Mouse (Mus musculus): ENCODE data around the gene Rbfox1.
A peak's percentile ranks its signal among the peaks of the same experiment; 100 is the strongest.

The Rbfox1 gene

DNA sequence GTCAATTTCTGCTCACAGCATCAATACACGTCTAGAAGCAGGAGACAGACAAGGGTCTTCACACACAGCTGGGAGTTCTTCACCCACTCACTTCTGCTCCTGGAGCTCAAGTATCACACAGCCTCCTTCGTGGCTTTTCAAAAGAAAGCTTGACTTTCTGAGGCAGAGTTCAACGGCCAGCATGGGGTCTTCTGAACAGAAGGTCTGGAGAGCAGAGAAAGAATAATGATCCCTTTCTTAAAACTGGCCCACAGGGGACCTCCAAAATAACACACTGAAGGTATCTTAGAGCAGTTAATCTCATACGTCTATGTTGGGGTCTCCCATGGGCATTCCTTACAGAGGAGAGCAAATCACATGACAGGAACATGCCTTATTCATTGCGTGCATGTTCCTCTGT lies 1034.5 kb downstream of the Rbfox1 start:
- no peak for DNase-seq (ENCODE audit: low spot score)

DNA sequence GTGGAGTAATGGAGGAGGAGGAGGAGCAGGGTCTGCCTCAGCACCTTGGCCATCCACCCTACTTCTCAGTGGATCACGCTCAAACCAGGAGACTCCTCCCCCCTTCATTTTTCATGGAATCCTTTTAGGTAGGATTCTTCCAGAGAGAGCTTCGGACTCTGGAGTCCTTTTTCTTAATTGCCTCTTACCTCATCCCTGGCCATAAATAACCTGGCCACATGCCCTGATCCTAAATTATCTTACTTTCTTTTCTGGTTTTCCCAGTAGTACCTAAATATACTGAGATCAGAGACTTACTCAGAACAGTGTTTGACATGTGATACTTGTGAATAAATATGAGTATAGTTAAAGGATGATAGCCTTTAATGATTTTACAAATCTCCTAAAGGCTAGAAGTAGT lies 1042.5 kb downstream of the Rbfox1 start:
- DNase-seq (ENCODE audit: low spot score): no peak

DNA sequence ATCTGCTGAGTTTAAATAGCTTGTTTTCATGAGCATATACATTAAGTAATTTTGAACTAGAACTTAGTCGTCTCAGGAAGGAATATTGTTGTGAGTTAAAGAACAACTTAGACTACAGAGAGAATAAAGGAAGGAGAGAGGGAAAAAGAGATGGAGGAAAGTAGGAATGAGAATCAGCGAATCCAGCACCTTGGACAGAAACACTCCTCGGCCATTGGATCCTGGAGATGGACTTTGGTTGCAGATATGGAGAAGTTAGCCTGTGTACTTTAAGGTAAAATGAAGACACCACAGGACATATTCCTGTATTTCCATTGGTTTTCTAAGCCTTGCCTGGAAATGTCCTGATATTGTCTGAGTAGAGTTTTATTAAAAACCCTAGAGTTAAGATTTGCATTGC lies 1045.6 kb downstream of the Rbfox1 start:
- DNase-seq (ENCODE audit: low spot score): no peak

DNA sequence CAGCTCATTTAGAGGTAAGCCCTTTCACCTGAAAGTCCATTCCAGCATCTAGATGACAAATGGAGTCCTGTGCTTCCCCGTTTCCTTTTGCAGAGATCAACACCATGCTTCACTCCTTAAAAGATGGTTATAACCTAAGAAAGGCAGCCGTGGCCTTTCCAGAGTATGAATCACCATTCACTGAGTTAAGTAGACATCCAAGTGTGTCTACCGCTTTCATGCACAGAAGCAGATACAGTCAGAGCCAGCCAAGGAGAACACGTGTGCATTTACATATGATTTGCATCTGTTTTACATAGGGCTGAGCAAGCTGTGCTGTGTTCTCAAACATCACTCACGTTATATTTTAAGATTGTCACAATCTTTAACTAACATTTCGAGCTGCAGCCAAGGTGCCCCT lies 1061.0 kb downstream of the Rbfox1 start:
- peak; percentile 53 for DNase-seq (ENCODE audit: low spot score)

DNA sequence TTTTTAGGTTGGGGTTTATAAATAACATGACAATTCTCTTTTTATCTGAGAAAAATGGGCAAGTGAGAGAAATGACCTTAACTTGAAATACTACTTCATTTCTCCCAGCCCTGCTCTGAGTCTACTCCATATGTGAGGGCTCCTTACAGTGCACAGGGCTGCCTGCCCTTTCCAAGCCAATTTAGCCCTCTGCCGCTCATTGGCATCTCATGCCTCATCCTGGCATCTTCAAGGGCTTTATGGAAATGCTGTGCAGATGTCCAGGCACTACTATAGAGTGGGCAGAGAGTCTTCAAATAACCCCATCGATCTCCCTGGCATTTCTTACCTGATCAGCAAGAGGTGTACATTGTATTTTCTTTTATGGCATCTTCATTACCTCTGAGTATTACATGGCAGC lies 1064.5 kb downstream of the Rbfox1 start:
- no peak for DNase-seq (ENCODE audit: low spot score)

DNA sequence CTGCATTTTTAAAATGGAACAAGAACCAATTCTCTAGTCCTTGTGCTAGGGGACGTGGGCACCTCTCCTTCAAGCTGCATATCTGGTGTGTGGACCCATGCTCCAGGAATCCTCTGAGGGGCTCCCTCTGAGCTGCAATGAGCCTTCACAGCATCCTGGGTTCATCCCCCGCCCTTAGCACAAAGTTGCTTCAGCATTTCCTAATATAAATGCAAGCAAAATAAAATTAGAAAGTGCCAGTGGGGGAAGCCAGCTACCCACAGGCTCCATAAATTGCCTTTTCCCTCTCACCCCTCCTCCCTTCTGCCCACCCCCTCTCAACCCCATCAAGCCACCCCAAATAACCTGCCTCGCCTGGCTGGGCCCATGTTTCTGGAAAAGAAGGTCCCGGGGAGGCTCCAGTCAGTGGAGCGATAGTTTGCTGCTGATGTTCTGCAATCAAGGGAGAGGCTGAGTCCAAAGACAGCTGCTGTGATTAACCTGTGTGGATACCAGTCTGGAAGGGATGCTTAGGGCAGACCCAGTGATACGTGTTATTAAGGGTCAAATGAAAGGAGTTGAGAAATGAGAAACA lies 1070.0 kb downstream of the Rbfox1 start:
- DNase-seq (ENCODE audit: low spot score): peak; percentile 12

DNA sequence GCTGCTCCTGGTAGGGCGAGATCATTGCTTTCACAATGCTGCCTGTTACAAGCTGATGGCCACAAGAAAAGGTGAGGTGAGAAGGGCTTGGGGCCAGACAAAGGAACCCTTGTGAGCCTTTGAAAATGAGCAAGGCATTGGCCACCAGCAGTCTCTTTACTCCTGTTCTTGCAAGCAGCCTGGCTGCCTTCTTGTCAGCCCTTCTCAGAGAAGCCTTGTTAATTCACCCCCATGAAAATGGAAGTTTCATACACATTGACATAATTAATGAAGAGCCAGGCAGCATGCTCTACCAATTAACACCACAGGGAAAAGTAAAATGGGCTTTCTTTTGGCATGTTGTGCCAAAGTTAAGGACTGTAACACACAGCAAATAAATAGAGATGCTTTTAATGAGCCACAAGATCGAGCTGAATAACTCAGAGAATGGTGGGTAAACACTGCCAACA lies 1076.8 kb downstream of the Rbfox1 start:
- DNase-seq (ENCODE audit: low spot score): no peak

DNA sequence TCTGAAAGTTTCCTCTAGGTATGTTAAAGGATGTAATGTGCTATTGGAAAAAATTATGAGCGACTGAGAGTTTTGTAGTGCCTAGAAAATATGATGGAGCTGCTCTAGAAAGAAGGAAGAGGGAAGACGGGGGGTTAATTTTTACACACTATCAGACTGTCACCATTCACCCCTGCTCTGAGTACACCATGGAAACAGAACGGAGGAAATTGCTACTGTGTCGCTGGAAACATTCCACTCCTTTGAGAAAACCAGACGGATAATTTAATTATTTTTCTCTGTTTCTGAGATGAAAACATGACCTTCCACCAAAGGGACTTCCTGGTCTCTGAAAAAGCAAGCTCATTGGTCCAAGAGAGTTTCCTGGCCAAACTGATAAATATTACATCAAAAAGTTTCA lies 1077.4 kb downstream of the Rbfox1 start:
- no peak for DNase-seq (ENCODE audit: low spot score)

DNA sequence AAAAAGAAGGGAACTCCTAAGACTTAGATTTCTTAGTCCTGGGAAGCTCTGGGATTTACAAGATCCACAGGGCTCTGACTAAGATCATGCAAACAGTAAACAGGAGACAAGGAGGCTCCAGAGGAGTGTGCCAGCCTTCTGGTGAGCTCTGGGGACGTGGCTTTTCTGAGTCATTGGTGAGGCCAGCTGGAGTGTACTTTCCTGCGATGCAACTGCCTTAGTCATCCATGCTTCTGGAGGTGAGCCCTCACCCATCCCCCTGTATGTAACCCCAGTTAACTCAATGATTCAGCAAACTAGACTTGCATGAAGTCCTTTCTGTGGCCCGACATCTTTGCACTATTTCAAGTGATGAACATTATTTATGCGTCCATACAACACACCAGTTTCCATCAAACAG lies 1078.4 kb downstream of the Rbfox1 start:
- DNase-seq (ENCODE audit: low spot score): no peak

GRCm38 (mm10) chr16:6964720-6965583 lies 1079.8 kb downstream of the Rbfox1 start:
- no peak for DNase-seq (ENCODE audit: low spot score)

DNA sequence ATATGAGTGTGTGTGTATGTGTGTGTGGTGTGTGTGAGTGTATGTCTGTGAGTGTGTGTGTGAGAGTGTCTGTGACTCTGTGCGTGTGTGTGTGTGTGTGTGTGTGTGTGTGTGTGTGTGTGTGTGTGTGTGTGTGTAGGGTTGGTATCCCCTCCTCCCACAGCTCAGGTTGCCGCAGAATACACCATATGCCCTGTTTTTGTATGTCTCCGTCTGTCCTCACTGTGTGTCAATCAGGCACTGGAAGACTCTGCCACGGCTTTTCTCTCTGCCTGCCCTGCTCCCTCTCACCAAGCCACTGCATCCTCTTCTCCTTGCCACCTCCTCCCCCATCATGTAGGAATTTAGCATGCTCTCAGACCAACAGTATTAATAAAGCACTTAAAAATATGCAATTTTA lies 1084.8 kb downstream of the Rbfox1 start:
- no peak for DNase-seq (ENCODE audit: low spot score)

GRCm38 (mm10) chr16:6976341-6976740 lies 1091.2 kb downstream of the Rbfox1 start:
- no peak for DNase-seq (ENCODE audit: low spot score)

- no peak for DNase-seq (ENCODE audit: low spot score)
These were observed 1098.8 kb downstream of the Rbfox1 start for GRCm38 (mm10) chr16:6983947-6984346.

DNA sequence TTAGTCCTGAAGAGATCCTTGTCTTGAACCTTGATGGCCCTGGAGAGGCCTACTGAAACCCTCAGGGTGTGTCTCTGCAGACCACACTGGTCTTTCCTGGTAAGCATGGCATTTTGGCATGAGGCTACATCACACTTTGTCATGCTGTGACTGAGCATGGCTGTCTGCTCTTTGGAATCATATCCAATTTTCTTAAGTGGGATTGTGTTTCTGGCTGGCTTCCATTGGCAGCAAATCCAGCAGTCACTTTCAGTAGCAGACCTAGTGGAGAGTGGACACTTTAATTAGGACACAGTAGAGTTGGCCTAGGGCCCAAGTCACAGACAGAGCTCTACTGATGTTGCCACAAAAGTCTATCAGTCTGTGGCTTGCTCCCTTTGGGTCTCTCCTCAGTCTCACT lies 1100.9 kb downstream of the Rbfox1 start:
- no peak for DNase-seq (ENCODE audit: low spot score)

DNA sequence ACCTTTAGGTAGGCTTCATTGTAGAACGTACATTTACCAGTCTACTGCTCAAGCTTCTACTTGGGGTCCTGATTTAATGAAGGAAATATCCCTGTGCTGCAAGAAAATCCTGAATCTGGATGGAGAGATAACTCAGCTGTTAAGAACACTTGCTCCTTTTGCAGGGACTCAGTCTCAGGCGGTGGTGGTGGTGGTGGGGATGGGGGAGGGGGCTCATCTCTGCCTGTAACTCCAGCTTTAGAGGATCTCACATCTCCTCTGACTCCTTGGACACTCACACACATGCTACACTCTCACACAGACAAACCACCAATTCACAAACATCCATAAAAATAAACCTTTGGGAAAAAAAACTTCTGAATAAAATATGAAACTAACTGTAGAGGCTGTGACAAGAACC lies 1101.3 kb downstream of the Rbfox1 start:
- DNase-seq (ENCODE audit: low spot score): no peak

GRCm38 (mm10) chr16:6992251-6992650 lies 1107.1 kb downstream of the Rbfox1 start:
- DNase-seq (ENCODE audit: low spot score): no peak

DNA sequence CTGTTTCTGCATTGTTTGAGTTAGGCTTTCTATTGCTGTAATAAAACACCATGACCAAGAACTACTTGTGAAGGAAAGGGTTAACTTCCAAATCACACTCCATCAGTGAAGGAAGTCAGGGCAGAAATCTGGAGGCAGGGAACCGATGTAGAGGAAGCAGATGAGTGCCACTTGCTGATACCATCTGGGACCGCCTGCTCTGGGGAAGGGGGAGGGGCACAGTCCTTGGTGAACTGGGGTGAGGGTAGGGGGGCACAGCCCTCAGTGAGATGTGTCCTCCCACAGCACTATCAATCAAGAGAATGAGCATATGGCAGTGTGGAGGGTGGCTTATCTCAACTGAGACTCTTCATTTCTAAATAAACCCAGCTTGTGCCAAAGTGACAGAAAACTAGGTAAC lies 1108.0 kb downstream of the Rbfox1 start:
- DNase-seq (ENCODE audit: low spot score): no peak

DNA sequence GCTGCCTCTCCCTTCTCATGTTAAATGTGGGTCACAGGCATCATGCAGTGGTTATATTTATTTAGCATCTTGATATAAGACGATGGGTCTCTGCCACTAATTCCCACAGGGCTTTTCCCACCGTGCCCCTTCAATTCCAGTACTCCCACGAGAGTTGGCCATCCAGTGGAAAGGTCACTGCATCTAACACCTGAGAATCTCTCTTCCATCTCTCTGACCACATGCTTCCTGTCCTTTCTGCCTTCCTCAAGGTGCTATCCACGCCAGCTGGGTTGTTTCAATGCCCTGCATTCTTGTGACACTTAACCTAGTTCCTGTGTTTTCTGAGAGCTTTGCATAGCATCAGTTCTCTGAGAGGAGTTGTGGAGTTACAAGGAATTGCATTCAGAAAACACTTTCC lies 1112.0 kb downstream of the Rbfox1 start:
- DNase-seq (ENCODE audit: low spot score): no peak

GRCm38 (mm10) chr16:6997834-6998233 lies 1112.7 kb downstream of the Rbfox1 start:
- no peak for DNase-seq (ENCODE audit: low spot score)

GRCm38 (mm10) chr16:7004565-7004964 lies 1119.4 kb downstream of the Rbfox1 start:
- no peak for DNase-seq (ENCODE audit: low spot score)

DNA sequence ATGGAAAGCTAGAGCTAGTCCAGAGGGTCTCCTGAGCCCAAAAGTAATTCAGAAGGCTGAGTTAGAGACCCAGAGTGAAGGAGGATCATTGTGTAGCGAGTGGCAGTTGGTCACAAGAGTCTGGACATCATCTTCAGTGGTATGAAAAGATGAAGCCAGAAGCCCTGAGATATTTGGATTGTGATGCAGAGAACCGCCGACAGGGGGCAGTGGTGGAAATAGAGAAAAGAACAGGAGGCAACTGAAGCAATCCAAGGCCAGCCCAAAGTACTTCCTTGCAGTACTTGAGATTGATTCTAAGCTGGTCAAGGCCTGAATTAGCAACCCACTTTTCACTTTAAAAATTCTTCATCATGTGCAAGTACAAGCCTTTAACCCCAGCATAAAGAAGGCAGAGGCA lies 1120.3 kb downstream of the Rbfox1 start:
- DNase-seq (ENCODE audit: low spot score): no peak

DNA sequence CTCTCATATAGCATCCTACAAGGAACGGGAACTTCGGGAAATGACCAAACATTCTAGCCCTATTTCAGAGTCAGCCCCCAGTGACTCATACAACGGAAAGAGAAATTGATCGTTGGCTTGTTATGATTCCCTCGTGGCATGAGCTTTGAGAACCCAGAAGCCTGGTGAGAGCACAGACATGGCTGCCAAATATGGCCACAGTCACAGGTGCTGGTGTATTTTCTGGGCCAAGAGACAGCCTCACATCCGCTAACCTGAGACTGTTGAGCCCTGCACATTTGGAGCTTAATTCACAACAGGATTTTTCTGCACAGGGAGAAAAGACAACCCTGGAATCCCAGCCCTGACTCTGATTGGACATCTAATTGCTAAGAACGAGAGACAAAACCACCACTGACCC lies 1132.2 kb downstream of the Rbfox1 start:
- no peak for DNase-seq (ENCODE audit: low spot score)

GRCm38 (mm10) chr16:7034231-7034630 lies 1149.1 kb downstream of the Rbfox1 start:
- no peak for DNase-seq (ENCODE audit: low spot score)

- no peak for DNase-seq (ENCODE audit: low spot score)
These were observed 1151.4 kb downstream of the Rbfox1 start for GRCm38 (mm10) chr16:7036566-7036965.

Measured in left cerebral cortex, adult 11 months (tissue).